Mouse (Mus musculus) stomach, embryonic 16.5 days (tissue): Measurements from ENCODE around the gene Macc1. TPM values are rescaled to one million over a fixed set of nuclear protein-coding genes. Genes with fewer than 3 reads are reported as not detected.

Experiments used
- ATAC-seq: fragments of 200-750 bp; cut with Nextera tagmentation; 2 replicates; pipeline ENCODE4 v1.8.0; 2017; ENCODE audit warnings: moderate number of reproducible peaks, moderate TSS enrichment; ENCODE audit not compliant: insufficient read depth, low FRiP score
- H3K27ac ChIP-seq: fragments of 300-500 bp; sonication (generic); 2 replicates; pipeline ENCODE4 v1.5.1; 2014; ENCODE audit warnings: low read length
- H3K27me3 ChIP-seq: fragments of 300-500 bp; sonication (generic); 2 replicates; pipeline ENCODE4 v1.6.1; 2014; ENCODE audit warnings: low read length, control low read depth, mixed read lengths; ENCODE audit not compliant: control insufficient read depth, insufficient read depth
- H3K36me3 ChIP-seq: fragments of 300-500 bp; sonication (generic); 2 replicates; pipeline ENCODE4 v1.6.1; 2014; ENCODE audit warnings: low read length; ENCODE audit not compliant: control insufficient read depth, insufficient read depth
- H3K4me1 ChIP-seq: fragments of 300-500 bp; sonication (generic); 2 replicates; pipeline ENCODE4 v1.6.1; 2014; ENCODE audit warnings: low read length, control low read depth, mixed read lengths; ENCODE audit not compliant: control insufficient read depth, insufficient read depth
- H3K4me2 ChIP-seq: fragments of 300-500 bp; sonication (generic); 2 replicates; pipeline ENCODE4 v1.6.1; 2014; ENCODE audit warnings: low read depth, low read length, mixed read lengths
- H3K4me3 ChIP-seq: fragments of 300-500 bp; sonication (generic); replicated peaks from 2 replicates; pipeline ENCODE4 v1.5.1; 2014; ENCODE audit warnings: mild to moderate bottlenecking, low read length
- H3K9ac ChIP-seq: fragments of 300-500 bp; sonication (generic); 2 replicates; pipeline ENCODE4 v1.6.1; 2014; ENCODE audit warnings: low read length
- H3K9me3 ChIP-seq: fragments of 300-500 bp; sonication (generic); replicated peaks from 2 replicates; pipeline ENCODE4 v1.6.1; 2016; ENCODE audit warnings: low read length, control low read depth; ENCODE audit not compliant: control insufficient read depth
- WGBS: fragments of 180-500 bp; shearing (Covaris S2); extraction: QIAGEN DNeasy Blood & Tissue Kit; methylation state at CpG from one replicate; pipeline ENCODE4 v1.1.7; 2014; 5-methylcytosine and 5-hydroxymethylcytosine counted together
- polyA plus RNA-seq: library from polyadenylated mRNA; unstranded; fragments of >200 nt; fragmentation: Nextera tagmentation; extraction: Ambion mirVana; gene quantifications from 2 replicates; pipeline ENCODE4 v1.2.1, GENCODE M21; 2015

Macc1 gene
- polyA plus RNA-seq, 1 experiment from 2014 or later: 7.2 TPM

- no peak for ATAC-seq
- Histone ChIP-seq H3K4me3 (no peak overlapping the region), H3K36me3 (no peaks in the 10 kb centered on the region), H3K27me3 (no peaks in the 10 kb centered on the region), H3K4me2 (no peak overlapping the region), H3K4me1 (no peaks in the 10 kb centered on the region), H3K9ac (no peak overlapping the region), H3K27ac (no peak overlapping the region), H3K9me3 (no peaks in the 10 kb centered on the region)
- 77% methylated on average over 2 of the region's 2 CpGs for WGBS
These were observed 126.7 kb downstream of the Macc1 start for GRCm38 (mm10) chr12:119440720-119441119.

GRCm38 (mm10) chr12:119450116-119450515 is 136.0 kb downstream of the Macc1 start:
- no peaks in the 10 kb centered on the region for H3K4me1 ChIP-seq
- no peak overlapping the region for H3K4me2 ChIP-seq
- no peak overlapping the region for H3K4me3 ChIP-seq
- 85% methylated on average over 2 of the region's 2 CpGs for WGBS
- no peak for ATAC-seq
- no peaks in the 10 kb centered on the region for H3K27me3 ChIP-seq
- no peak overlapping the region for H3K27ac ChIP-seq
- no peaks in the 10 kb centered on the region for H3K9me3 ChIP-seq
- H3K36me3 ChIP-seq: no peaks in the 10 kb centered on the region
- H3K9ac ChIP-seq: no peak overlapping the region

- Histone ChIP-seq H3K4me3 (no peak overlapping the region), H3K36me3 (no peaks in the 10 kb centered on the region), H3K4me2 (no peak overlapping the region), H3K4me1 (no peaks in the 10 kb centered on the region), H3K27me3 (no peaks in the 10 kb centered on the region), H3K9me3 (no peaks in the 10 kb centered on the region), H3K9ac (no peak overlapping the region), H3K27ac (no peak overlapping the region)
- ATAC-seq: no peak
- WGBS: 41% methylated on average over 3 of the region's 3 CpGs
These were observed 137.2 kb downstream of the Macc1 start for GRCm38 (mm10) chr12:119451232-119451631.

GRCm38 (mm10) chr12:119454076-119454475 is 140.0 kb downstream of the Macc1 start:
- H3K4me1 ChIP-seq: no peaks in the 10 kb centered on the region
- WGBS: 32% methylated on average over 1 of the region's 1 CpGs
- ATAC-seq: no peak
- no peaks in the 10 kb centered on the region for H3K9me3 ChIP-seq
- H3K4me2 ChIP-seq: no peak overlapping the region
- no peaks in the 10 kb centered on the region for H3K27me3 ChIP-seq
- no peaks in the 10 kb centered on the region for H3K36me3 ChIP-seq
- H3K4me3 ChIP-seq: no peak overlapping the region
- H3K9ac ChIP-seq: no peak overlapping the region
- H3K27ac ChIP-seq: no peak overlapping the region

GRCm38 (mm10) chr12:119464040-119464939 is 150.2 kb downstream of the Macc1 start:
- no peaks in the 10 kb centered on the region for H3K4me1 ChIP-seq
- 52% methylated on average over 2 of the region's 2 CpGs for WGBS
- H3K9me3 ChIP-seq: no peaks in the 10 kb centered on the region
- no peak overlapping the region for H3K4me3 ChIP-seq
- H3K27ac ChIP-seq: no peak overlapping the region
- no peak for ATAC-seq
- no peaks in the 10 kb centered on the region for H3K27me3 ChIP-seq
- H3K9ac ChIP-seq: no peak overlapping the region
- H3K36me3 ChIP-seq: no peaks in the 10 kb centered on the region
- no peak overlapping the region for H3K4me2 ChIP-seq

- whole genome bisulfite sequencing: 51% methylated on average over 1 of the region's 1 CpGs
These were observed 150.8 kb downstream of the Macc1 start for GRCm38 (mm10) chr12:119464940-119465245.

GRCm38 (mm10) chr12:119467656-119468055 is 153.6 kb downstream of the Macc1 start:
- 78% methylated on average over 1 of the region's 1 CpGs for WGBS

More at GRCm38 (mm10) chr12:119464940-119465245, 150.8 kb downstream of the Macc1 start:
- Histone ChIP-seq H3K4me1 (no peaks in the 10 kb centered on the region), H3K4me2 (no peak overlapping the region), H3K36me3 (no peaks in the 10 kb centered on the region), H3K9ac (no peak overlapping the region), H3K9me3 (no peaks in the 10 kb centered on the region), H3K4me3 (no peak overlapping the region), H3K27me3 (no peaks in the 10 kb centered on the region), H3K27ac (no peak overlapping the region)
- ATAC-seq: no peak

GRCm38 (mm10) chr12:119470260-119470659 is 156.2 kb downstream of the Macc1 start:
- Histone ChIP-seq H3K4me1 (no peaks in the 10 kb centered on the region), H3K4me3 (no peak overlapping the region), H3K36me3 (no peaks in the 10 kb centered on the region), H3K27me3 (no peaks in the 10 kb centered on the region), H3K4me2 (no peak overlapping the region), H3K27ac (no peak overlapping the region), H3K9me3 (no peaks in the 10 kb centered on the region), H3K9ac (no peak overlapping the region)
- ATAC-seq: no peak

More at GRCm38 (mm10) chr12:119467656-119468055, 153.6 kb downstream of the Macc1 start:
- H3K4me2 ChIP-seq: no peak overlapping the region
- H3K4me3 ChIP-seq: no peak overlapping the region
- no peaks in the 10 kb centered on the region for H3K27me3 ChIP-seq
- no peak overlapping the region for H3K27ac ChIP-seq
- ATAC-seq: no peak
- no peak overlapping the region for H3K9ac ChIP-seq
- no peaks in the 10 kb centered on the region for H3K36me3 ChIP-seq
- no peaks in the 10 kb centered on the region for H3K4me1 ChIP-seq
- no peaks in the 10 kb centered on the region for H3K9me3 ChIP-seq

- H3K36me3 ChIP-seq: no peaks in the 10 kb centered on the region
- no peak overlapping the region for H3K4me3 ChIP-seq
- no peaks in the 10 kb centered on the region for H3K9me3 ChIP-seq
- H3K4me1 ChIP-seq: no peaks in the 10 kb centered on the region; the same call in 1 of the 2 replicates
- 66% methylated on average over 2 of the region's 2 CpGs for WGBS
- H3K27me3 ChIP-seq: no peaks in the 10 kb centered on the region
- H3K4me2 ChIP-seq: no peak overlapping the region
- no peak for ATAC-seq
- no peak overlapping the region for H3K9ac ChIP-seq
- no peak overlapping the region for H3K27ac ChIP-seq
These were observed 169.2 kb downstream of the Macc1 start for GRCm38 (mm10) chr12:119483296-119483695.
